Mouse (Mus musculus) cerebellum, postnatal 4 days (tissue): ENCODE data around the gene Siah1b.

Experiments
- DNase-seq, 2 experiments: peaks; one replicate each; pipeline ENCODE4 v3.0.0; 2022; ENCODE audit warnings: low spot score in 2 of 2, mixed read lengths in 1 of 2

Gene Siah1b

GRCm38 (mm10) chrX:164032526-164032925 is 43.8 kb downstream of the Siah1b start:
- no peak for DNase-seq

GRCm38 (mm10) chrX:164027607-164028289 is 48.5 kb downstream of the Siah1b start, which contains the start of gene Car5b:
Gene Car5b, minus strand, starts transcription at chrX:164027997.
- peak; percentile 19 to 55 for DNase-seq
